Mouse (Mus musculus): ENCODE results near the gene Cldn15. TPM values are rescaled to one million over a fixed set of nuclear protein-coding genes. Genes with fewer than 3 reads are reported as not detected.
A peak's percentile ranks its signal among the peaks of the same experiment; 100 is the strongest.

Gene Cldn15
- polyA plus RNA-seq, 2 experiments, result 2.8 to 4.2 TPM

DNA sequence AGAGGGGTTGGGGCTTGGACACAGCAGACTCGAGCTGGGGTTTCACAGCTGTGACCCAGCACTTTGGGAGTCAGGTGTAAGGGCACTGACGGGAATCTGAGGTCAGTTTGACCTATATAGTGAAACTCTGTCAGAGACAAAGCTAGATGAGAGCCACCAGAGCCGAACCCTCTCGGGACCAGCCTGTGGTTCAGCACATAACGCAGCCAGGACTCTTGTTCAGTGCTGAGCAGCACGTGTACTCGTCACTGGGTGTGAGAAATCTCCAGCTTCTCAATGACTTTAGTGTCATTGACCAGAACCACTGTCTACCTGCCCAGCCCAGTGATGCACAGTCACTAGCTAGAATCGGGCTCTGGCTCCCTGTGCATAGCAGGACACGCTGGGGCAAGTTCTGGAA, 43.6 kb upstream of the Cldn15 start:
- 70% methylated on average over 9 of the region's 9 CpGs for WGBS (ENCODE audit: insufficient replicate concordance)
- DNase-seq (ENCODE audit: low read depth in 3 of 3, low spot score in 3 of 3) (no peak), ATAC-seq (ENCODE audit: insufficient read depth) (no peak)
- no peak overlapping the region for H3K9ac ChIP-seq (replicated peaks)
- no peak overlapping the region for H3K4me2 ChIP-seq (ENCODE audit: low read depth)
- no peaks in the 10 kb centered on the region for H3K36me3 ChIP-seq (replicated peaks; ENCODE audit: control insufficient read depth, insufficient read depth, low read depth)
- TF ChIP-seq CTCF (IDR thresholded peaks at IDR 0.05; ENCODE audit: low read depth), result no peak
- TF ChIP-seq EP300 (IDR thresholded peaks at IDR 0.05; ENCODE audit: low read depth), result no peak
- no peak overlapping the region for H3K4me3 ChIP-seq (ENCODE audit: insufficient read depth in 1 of 2, low read depth in 2 of 2, low read length in 2 of 2)
- no peaks in the 10 kb centered on the region for H3K9me3 ChIP-seq (ENCODE audit: control insufficient read depth, low read length)
- no peaks in the 10 kb centered on the region for H3K27me3 ChIP-seq (ENCODE audit: control insufficient read depth, insufficient read depth, low read length)
- no peak overlapping the region for H3K27ac ChIP-seq
- peaks cover 0 to 7% of the 10 kb centered on the region in 2 experiments; a peak in 3 of 4 replicates for H3K4me1 ChIP-seq (replicated peaks; ENCODE audit: control insufficient read depth in 2 of 2, insufficient read depth in 2 of 2, low read length in 1 of 2)

DNA sequence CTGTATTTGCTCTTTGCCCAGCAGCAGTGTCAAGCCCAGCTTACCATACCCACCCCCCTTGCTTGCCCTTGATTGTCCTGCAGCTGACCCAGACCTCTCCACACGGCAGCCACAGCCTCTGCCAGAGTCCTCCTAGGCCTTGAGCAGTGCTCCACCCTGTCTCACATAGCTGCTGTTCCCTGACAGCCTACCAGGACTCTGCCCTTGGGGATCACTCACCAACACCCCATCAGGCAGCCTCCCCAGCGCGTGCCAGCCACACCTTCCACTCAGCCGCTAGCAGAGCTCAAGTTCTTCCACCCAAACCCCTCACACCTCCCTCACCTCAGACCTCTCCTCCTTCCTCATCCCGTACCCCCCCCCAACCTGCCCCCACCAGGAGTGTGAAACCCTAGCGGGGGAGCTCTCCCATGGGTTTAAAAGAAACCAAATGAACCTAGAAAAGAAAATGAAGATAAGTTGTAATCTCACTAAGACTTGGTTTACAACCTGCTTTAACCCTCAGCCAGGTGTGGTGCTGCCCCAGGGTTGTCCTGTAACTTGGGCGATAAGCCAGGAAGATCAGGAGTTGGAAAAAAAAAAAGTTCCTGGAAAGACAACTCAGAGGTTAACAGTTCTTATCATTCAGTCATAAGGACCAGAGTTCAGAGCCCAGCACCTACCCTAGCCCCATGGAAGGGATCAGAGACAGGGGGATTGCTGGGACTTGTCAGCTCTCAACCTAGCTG, 42.5 kb upstream of the Cldn15 start:
- 54% methylated on average over 7 of the region's 7 CpGs for WGBS (ENCODE audit: insufficient replicate concordance)
- no peak for DNase-seq (ENCODE audit: low read depth in 3 of 3, low spot score in 3 of 3)
- H3K27ac ChIP-seq, result no peak overlapping the region
- H3K27me3 ChIP-seq (ENCODE audit: control insufficient read depth, insufficient read depth, low read length), result no peaks in the 10 kb centered on the region
- H3K4me3 ChIP-seq (ENCODE audit: insufficient read depth in 1 of 2, low read depth in 2 of 2, low read length in 2 of 2), result no peak overlapping the region
- H3K9me3 ChIP-seq (ENCODE audit: control insufficient read depth, low read length), result no peaks in the 10 kb centered on the region
- no peak overlapping the region for H3K9ac ChIP-seq (replicated peaks)
- TF ChIP-seq CTCF (IDR thresholded peaks at IDR 0.05; ENCODE audit: low read depth), result no peak
- no peak for TF ChIP-seq EP300 (IDR thresholded peaks at IDR 0.05; ENCODE audit: low read depth)
- no peaks in the 10 kb centered on the region for H3K36me3 ChIP-seq (replicated peaks; ENCODE audit: control insufficient read depth, insufficient read depth, low read depth)
- ATAC-seq (ENCODE audit: insufficient read depth), result no peak
- H3K4me1 ChIP-seq (replicated peaks; ENCODE audit: control insufficient read depth in 2 of 2, insufficient read depth in 2 of 2, low read length in 1 of 2), result peaks cover 0 to 7% of the 10 kb centered on the region in 2 experiments; a peak in 3 of 4 replicates
- no peak overlapping the region for H3K4me2 ChIP-seq (ENCODE audit: low read depth)

DNA sequence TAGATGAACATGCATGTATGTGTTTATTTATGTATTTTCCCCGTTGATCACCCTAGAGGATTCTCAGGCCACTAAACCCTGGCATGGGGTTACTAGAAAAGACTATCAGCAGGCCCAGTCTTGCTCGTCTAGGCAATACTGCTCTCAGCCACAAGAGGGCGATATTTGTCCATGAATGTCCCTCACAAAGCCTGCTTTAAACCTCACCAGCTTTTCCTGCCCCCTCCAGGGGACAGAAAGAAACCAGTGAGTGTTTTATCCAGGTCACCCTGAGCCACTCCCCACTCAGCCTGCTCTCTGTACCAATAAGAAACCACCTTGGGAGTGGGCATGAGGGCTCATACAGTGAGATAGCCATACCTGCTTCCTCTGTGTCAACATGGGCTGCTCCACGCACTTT, 37.3 kb upstream of the Cldn15 start:
- Histone ChIP-seq H3K9ac (replicated peaks) (no peak overlapping the region), H3K4me3 (ENCODE audit: insufficient read depth in 1 of 2, low read depth in 2 of 2, low read length in 2 of 2) (no peak overlapping the region), H3K27ac (no peak overlapping the region), H3K4me2 (ENCODE audit: low read depth) (no peak overlapping the region), H3K27me3 (ENCODE audit: control insufficient read depth, insufficient read depth, low read length) (no peaks in the 10 kb centered on the region), H3K36me3 (replicated peaks; ENCODE audit: control insufficient read depth, insufficient read depth, low read depth) (no peaks in the 10 kb centered on the region), H3K4me1 (replicated peaks; ENCODE audit: control insufficient read depth in 2 of 2, insufficient read depth in 2 of 2, low read length in 1 of 2) (no peaks in the 10 kb centered on the region), H3K9me3 (ENCODE audit: control insufficient read depth, low read length) (no peaks in the 10 kb centered on the region)
- ATAC-seq (ENCODE audit: insufficient read depth) (peak; percentile 32; the same call in 1 of the 2 replicates), DNase-seq (ENCODE audit: low read depth in 3 of 3, low spot score in 3 of 3) (peak; percentile 52 to 68 (median 59))
- WGBS (ENCODE audit: insufficient replicate concordance), result 23% methylated on average over 4 of the region's 4 CpGs
- TF ChIP-seq CTCF (IDR thresholded peaks at IDR 0.05; ENCODE audit: low read depth) (peak; percentile 93), EP300 (IDR thresholded peaks at IDR 0.05; ENCODE audit: low read depth) (no peak)

DNA sequence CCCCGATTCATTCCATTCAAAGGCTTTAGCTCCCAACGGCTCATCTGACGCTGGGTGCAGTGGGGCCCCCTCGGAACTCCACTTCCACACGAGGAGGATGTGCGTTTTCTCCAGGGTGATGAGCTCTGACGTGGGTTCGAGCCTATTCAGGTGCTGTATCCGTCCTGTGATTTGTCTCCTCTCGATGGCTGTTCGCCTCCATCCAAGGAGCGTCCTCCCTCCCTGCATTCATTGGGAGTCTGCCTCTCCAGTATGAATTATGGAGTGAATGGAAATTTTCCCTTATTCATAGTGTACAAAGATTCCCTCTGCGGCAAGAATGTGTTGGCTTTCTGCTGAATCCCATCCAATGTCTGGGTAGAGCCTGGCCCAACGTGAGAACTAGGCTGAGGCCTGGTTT, 34.5 kb upstream of the Cldn15 start:
- DNase-seq (ENCODE audit: low read depth in 3 of 3, low spot score in 3 of 3) (no peak), ATAC-seq (ENCODE audit: insufficient read depth) (no peak)
- no peaks in the 10 kb centered on the region for H3K27me3 ChIP-seq (ENCODE audit: control insufficient read depth, insufficient read depth, low read length)
- H3K36me3 ChIP-seq (replicated peaks; ENCODE audit: control insufficient read depth, insufficient read depth, low read depth), result no peaks in the 10 kb centered on the region
- 76% methylated on average over 14 of the region's 14 CpGs for WGBS (ENCODE audit: insufficient replicate concordance)
- no peak overlapping the region for H3K27ac ChIP-seq
- no peak for TF ChIP-seq CTCF (IDR thresholded peaks at IDR 0.05; ENCODE audit: low read depth)
- TF ChIP-seq EP300 (IDR thresholded peaks at IDR 0.05; ENCODE audit: low read depth), result no peak
- H3K4me2 ChIP-seq (ENCODE audit: low read depth), result no peak overlapping the region
- H3K4me3 ChIP-seq (ENCODE audit: insufficient read depth in 1 of 2, low read depth in 2 of 2, low read length in 2 of 2), result no peak overlapping the region
- H3K9me3 ChIP-seq (ENCODE audit: control insufficient read depth, low read length), result no peaks in the 10 kb centered on the region
- H3K4me1 ChIP-seq (replicated peaks; ENCODE audit: control insufficient read depth in 2 of 2, insufficient read depth in 2 of 2, low read length in 1 of 2), result no peaks in the 10 kb centered on the region
- H3K9ac ChIP-seq (replicated peaks), result no peak overlapping the region

DNA sequence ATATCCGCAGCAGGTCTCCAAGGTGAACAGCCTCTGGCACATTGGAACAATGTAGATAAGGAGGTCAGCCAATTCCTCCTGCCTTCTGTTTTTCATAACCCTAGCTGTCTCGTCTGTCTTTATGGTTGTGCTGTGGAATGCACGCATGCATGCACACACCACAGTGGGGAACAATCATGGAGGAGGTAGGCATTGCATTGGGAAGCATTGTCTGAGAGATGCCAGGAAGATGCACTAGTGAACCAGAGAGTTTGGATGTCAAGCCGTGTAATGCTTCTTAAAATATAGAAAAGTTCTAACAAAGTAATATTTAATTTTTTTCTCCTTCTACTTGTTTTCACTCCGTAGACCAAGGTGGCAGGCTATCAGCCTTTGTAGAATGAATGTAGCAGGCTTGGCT, 33.5 kb upstream of the Cldn15 start:
- ATAC-seq (ENCODE audit: insufficient read depth) (no peak), DNase-seq (ENCODE audit: low read depth in 3 of 3, low spot score in 3 of 3) (no peak)
- H3K4me2 ChIP-seq (ENCODE audit: low read depth), result no peak overlapping the region
- H3K4me3 ChIP-seq (ENCODE audit: insufficient read depth in 1 of 2, low read depth in 2 of 2, low read length in 2 of 2), result no peak overlapping the region
- H3K36me3 ChIP-seq (replicated peaks; ENCODE audit: control insufficient read depth, insufficient read depth, low read depth), result no peaks in the 10 kb centered on the region
- 61% methylated on average over 5 of the region's 5 CpGs for WGBS (ENCODE audit: insufficient replicate concordance)
- no peak overlapping the region for H3K9ac ChIP-seq (replicated peaks)
- H3K9me3 ChIP-seq (ENCODE audit: control insufficient read depth, low read length), result no peaks in the 10 kb centered on the region
- TF ChIP-seq CTCF (IDR thresholded peaks at IDR 0.05; ENCODE audit: low read depth) (no peak), EP300 (IDR thresholded peaks at IDR 0.05; ENCODE audit: low read depth) (no peak)
- no peaks in the 10 kb centered on the region for H3K27me3 ChIP-seq (ENCODE audit: control insufficient read depth, insufficient read depth, low read length)
- no peak overlapping the region for H3K27ac ChIP-seq
- no peaks in the 10 kb centered on the region for H3K4me1 ChIP-seq (replicated peaks; ENCODE audit: control insufficient read depth in 2 of 2, insufficient read depth in 2 of 2, low read length in 1 of 2)
